Mouse (Mus musculus) embryonic facial prominence, embryonic 10.5 days (tissue): ENCODE data around the gene Rab31. TPM values are rescaled to one million over a fixed set of nuclear protein-coding genes. Genes with fewer than 3 reads are reported as not detected.

Source experiments
- DNase-seq: peaks from one replicate; pipeline ENCODE4 v3.0.0-alpha.2; 2017; ENCODE audit warnings: low spot score
- H3K27ac ChIP-seq: fragments of 300-500 bp; sonication (generic); replicated peaks from 2 replicates; pipeline ENCODE4 v1.5.1; 2016; ENCODE audit warnings: mild to moderate bottlenecking
- H3K27me3 ChIP-seq: fragments of 300-500 bp; sonication (generic); replicated peaks from 2 replicates; pipeline ENCODE4 v1.6.1; 2016; ENCODE audit warnings: low read depth, mild to moderate bottlenecking; ENCODE audit not compliant: poor library complexity, severe bottlenecking
- H3K36me3 ChIP-seq: fragments of 300-500 bp; sonication (generic); replicated peaks from 2 replicates; pipeline ENCODE4 v1.6.1; 2016; ENCODE audit warnings: mild to moderate bottlenecking, moderate library complexity
- H3K4me1 ChIP-seq: fragments of 300-500 bp; sonication (generic); 2 replicates; pipeline ENCODE4 v1.6.1; 2016
- H3K4me3 ChIP-seq: fragments of 300-500 bp; sonication (generic); 2 replicates; pipeline ENCODE4 v1.5.1; 2016; ENCODE audit warnings: mild to moderate bottlenecking, moderate library complexity
- H3K9me3 ChIP-seq: fragments of 300-500 bp; sonication (generic); 2 replicates; pipeline ENCODE4 v1.6.1; 2016; ENCODE audit warnings: mild to moderate bottlenecking
- WGBS: fragments of 180-500 bp; shearing (Covaris S2); methylation state at CpG from one replicate; pipeline ENCODE4 v1.1.7; 2016; 5-methylcytosine and 5-hydroxymethylcytosine counted together
- polyA plus RNA-seq: library from polyadenylated mRNA; unstranded; fragments of >200 nt; fragmentation: Nextera tagmentation; extraction: Ambion mirVana; gene quantifications from 2 replicates; pipeline ENCODE4 v1.2.1, GENCODE M21; 2016

Gene Rab31
- polyA plus RNA-seq, 1 experiment from 2014 or later, result 58.7 TPM

- Histone ChIP-seq H3K9me3 (0 out of 2 replicates have a peak, but pooled peaks cover 4% of the 10 kb centered on the region), H3K4me1 (peaks cover 8% of the 10 kb centered on the region), H3K4me3 (no peak overlapping the region), H3K27ac (no peak overlapping the region), H3K36me3 (peaks cover 23% of the 10 kb centered on the region), H3K27me3 (no peaks in the 10 kb centered on the region)
- DNase-seq, result no peak
- 84% methylated on average over 6 of the region's 6 CpGs for WGBS
Observed at GRCm38 (mm10) chr17:65746314-65746713, 26.2 kb downstream of the Rab31 start.

GRCm38 (mm10) chr17:65743664-65744330 lies 28.8 kb downstream of the Rab31 start:
- Histone ChIP-seq H3K9me3 (0 out of 2 replicates have a peak, but pooled peaks cover 4% of the 10 kb centered on the region), H3K36me3 (peaks cover 20% of the 10 kb centered on the region), H3K27me3 (no peaks in the 10 kb centered on the region), H3K4me3 (no peak overlapping the region), H3K27ac (no peak overlapping the region), H3K4me1 (peaks cover 10% of the 10 kb centered on the region)
- DNase-seq, result no peak
- WGBS, result 75% methylated on average over 11 of the region's 11 CpGs

DNA sequence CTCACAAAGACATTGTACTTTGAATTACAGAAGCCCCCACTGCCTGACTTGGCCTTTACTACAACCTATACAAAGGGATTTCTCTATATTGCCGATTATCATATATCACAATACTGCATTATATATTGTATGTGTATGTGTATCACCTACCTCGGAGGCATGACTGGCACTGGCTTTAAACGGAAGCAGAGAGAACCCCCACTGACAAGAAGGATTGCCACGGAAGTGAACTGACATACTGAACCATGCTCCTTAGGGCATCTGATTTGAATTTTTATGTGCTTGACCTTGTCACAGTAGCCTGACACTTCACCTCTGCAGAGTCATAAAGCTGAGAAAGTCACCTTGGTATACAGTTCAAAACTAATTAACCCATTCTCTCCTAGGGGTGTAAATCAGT lies 29.6 kb downstream of the Rab31 start:
- Histone ChIP-seq H3K36me3 (peaks cover 20% of the 10 kb centered on the region), H3K4me1 (peaks cover 10% of the 10 kb centered on the region), H3K27me3 (no peaks in the 10 kb centered on the region), H3K9me3 (0 out of 2 replicates have a peak, but pooled peaks cover 4% of the 10 kb centered on the region), H3K27ac (no peak overlapping the region), H3K4me3 (no peak overlapping the region)
- no peak for DNase-seq
- 74% methylated on average over 4 of the region's 4 CpGs for WGBS

DNA sequence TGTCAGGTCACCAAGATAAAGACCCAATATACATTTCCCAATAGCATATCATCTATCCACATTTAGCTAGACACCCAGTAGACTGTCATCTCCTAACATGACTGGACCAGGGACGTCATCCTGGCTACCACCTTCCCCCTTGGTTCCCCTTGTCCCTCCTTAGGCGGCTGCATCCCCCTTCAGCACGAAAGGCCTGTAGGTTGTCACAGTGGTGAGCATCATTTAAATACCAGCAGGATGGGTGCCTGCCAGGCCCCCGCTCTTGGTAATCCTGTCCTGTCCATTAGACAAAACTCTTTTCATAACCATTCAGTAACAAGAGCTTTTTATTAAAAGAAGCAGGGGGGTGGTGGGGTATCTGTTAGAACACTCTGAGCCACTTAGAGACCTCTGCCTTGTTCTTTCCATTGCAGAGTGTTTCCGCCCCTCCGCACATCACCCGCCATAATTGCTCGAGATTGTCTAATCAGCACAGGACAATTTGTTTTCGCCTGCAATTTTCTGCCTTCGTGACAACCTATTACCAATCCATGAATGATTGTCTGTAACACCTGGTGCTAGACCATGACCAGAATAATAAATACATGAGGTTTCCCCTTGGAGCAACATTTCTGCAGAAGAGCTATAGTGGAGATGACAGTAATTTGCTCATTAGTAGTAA lies 30.2 kb downstream of the Rab31 start:
- Histone ChIP-seq H3K4me1 (peaks cover 10% of the 10 kb centered on the region), H3K36me3 (peaks cover 20% of the 10 kb centered on the region), H3K27me3 (no peaks in the 10 kb centered on the region), H3K4me3 (no peak overlapping the region), H3K27ac (no peak overlapping the region), H3K9me3 (0 out of 2 replicates have a peak, but pooled peaks cover 4% of the 10 kb centered on the region)
- 70% methylated on average over 10 of the region's 10 CpGs for WGBS
- DNase-seq, result no peak

DNA sequence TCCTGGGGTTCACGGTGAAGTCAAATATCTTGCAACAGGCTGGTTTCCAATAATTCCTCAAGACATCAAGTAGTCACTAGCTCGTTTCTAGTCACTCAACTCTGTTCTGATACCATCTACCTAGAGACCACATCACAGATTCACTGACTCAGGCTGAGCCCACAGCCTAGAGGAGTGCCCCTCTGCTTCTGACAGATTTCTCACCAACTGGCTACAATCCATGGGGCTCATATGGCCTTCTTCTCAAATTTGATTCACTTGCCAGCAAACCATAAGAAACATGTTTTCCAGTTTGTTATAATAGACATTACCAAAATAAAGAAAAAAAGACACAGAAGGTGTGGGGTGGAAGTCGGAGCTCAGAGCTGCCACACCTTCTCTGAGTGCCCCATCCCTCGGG lies 31.0 kb downstream of the Rab31 start:
- H3K36me3 ChIP-seq, result peaks cover 20% of the 10 kb centered on the region
- H3K27me3 ChIP-seq, result no peaks in the 10 kb centered on the region
- H3K27ac ChIP-seq, result no peak overlapping the region
- no peak for DNase-seq
- H3K4me1 ChIP-seq, result peaks cover 10% of the 10 kb centered on the region
- no peak overlapping the region for H3K4me3 ChIP-seq
- 91% methylated on average over 4 of the region's 4 CpGs for WGBS
- 0 out of 2 replicates have a peak, but pooled peaks cover 4% of the 10 kb centered on the region for H3K9me3 ChIP-seq

GRCm38 (mm10) chr17:65739874-65740725 lies 32.5 kb downstream of the Rab31 start:
- no peak overlapping the region for H3K4me3 ChIP-seq
- H3K27me3 ChIP-seq, result no peaks in the 10 kb centered on the region
- H3K27ac ChIP-seq, result no peak overlapping the region
- H3K36me3 ChIP-seq, result peaks cover 16% of the 10 kb centered on the region
- 88% methylated on average over 15 of the region's 15 CpGs for WGBS
- 0 out of 2 replicates have a peak, but pooled peaks cover 2% of the 10 kb centered on the region for H3K9me3 ChIP-seq
- DNase-seq, result no peak
- peaks cover 10% of the 10 kb centered on the region for H3K4me1 ChIP-seq

DNA sequence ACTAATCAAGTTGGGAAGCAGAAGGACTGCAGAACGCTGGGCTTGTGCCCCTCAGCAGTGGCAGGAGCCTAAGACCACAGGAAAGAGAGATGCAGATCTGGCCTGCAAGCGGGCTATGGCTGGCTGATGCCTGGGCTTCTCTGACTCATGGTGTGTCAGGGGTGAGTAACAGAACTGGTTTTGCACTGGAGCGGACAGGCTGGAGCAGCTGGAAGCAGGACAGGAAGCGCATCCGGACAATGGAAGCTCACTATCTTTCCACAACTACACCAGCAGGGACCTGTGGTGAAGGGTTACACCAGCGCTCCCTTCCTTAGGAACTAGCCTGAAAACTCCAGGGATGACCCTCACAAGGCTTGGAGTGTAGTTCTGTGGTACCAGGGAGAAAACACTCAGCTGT lies 34.9 kb downstream of the Rab31 start:
- peaks cover 5% of the 10 kb centered on the region for H3K4me1 ChIP-seq
- no peaks in the 10 kb centered on the region for H3K9me3 ChIP-seq
- H3K27me3 ChIP-seq, result no peaks in the 10 kb centered on the region
- no peaks in the 10 kb centered on the region for H3K36me3 ChIP-seq
- 78% methylated on average over 6 of the region's 6 CpGs for WGBS
- DNase-seq, result no peak
- no peak overlapping the region for H3K4me3 ChIP-seq
- no peak overlapping the region for H3K27ac ChIP-seq

DNA sequence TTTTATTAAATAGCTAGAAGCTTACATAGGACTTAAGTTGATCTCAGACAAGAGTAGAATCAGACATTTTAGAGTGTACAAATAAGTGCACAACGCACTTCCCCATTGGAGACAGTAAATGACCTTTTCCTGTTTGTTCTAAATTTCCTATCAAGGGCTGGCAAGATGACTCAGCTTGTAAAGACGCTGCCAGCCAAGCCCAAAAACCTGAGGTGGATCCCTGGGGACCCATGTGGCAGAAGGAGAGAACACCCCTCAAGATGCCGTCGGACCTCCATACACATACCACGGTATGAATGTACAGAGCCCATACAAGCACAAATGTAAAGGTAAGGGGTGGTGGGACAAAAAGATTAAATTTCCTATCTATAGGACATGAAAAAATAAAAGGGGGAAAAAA lies 35.4 kb downstream of the Rab31 start:
- Histone ChIP-seq H3K27ac (no peak overlapping the region), H3K36me3 (no peaks in the 10 kb centered on the region), H3K9me3 (no peaks in the 10 kb centered on the region), H3K27me3 (no peaks in the 10 kb centered on the region), H3K4me1 (peaks cover 2% of the 10 kb centered on the region; the same call in 1 of the 2 replicates), H3K4me3 (no peak overlapping the region)
- DNase-seq, result no peak
- WGBS, result 85% methylated on average over 5 of the region's 5 CpGs

- WGBS, result 94% methylated on average over 2 of the region's 2 CpGs
- Histone ChIP-seq H3K4me1 (no peaks in the 10 kb centered on the region), H3K9me3 (no peaks in the 10 kb centered on the region), H3K36me3 (no peaks in the 10 kb centered on the region), H3K27ac (no peak overlapping the region), H3K27me3 (no peaks in the 10 kb centered on the region), H3K4me3 (no peak overlapping the region)
- DNase-seq, result no peak
Observed at GRCm38 (mm10) chr17:65735088-65735487, 37.5 kb downstream of the Rab31 start.

- no peaks in the 10 kb centered on the region for H3K27me3 ChIP-seq
- WGBS, result 87% methylated on average over 4 of the region's 4 CpGs
Observed at GRCm38 (mm10) chr17:65732666-65733065, 39.9 kb downstream of the Rab31 start.

GRCm38 (mm10) chr17:65731710-65732109 lies 40.8 kb downstream of the Rab31 start:
- no peak for DNase-seq
- Histone ChIP-seq H3K27ac (no peak overlapping the region), H3K4me1 (no peaks in the 10 kb centered on the region), H3K4me3 (no peak overlapping the region), H3K36me3 (no peaks in the 10 kb centered on the region), H3K27me3 (no peaks in the 10 kb centered on the region), H3K9me3 (no peaks in the 10 kb centered on the region)
- 94% methylated on average over 9 of the region's 9 CpGs for WGBS

More at GRCm38 (mm10) chr17:65732666-65733065, 39.9 kb downstream of the Rab31 start:
- Histone ChIP-seq H3K9me3 (no peaks in the 10 kb centered on the region), H3K36me3 (no peaks in the 10 kb centered on the region), H3K4me3 (no peak overlapping the region), H3K27ac (no peak overlapping the region), H3K4me1 (no peaks in the 10 kb centered on the region)
- no peak for DNase-seq

DNA sequence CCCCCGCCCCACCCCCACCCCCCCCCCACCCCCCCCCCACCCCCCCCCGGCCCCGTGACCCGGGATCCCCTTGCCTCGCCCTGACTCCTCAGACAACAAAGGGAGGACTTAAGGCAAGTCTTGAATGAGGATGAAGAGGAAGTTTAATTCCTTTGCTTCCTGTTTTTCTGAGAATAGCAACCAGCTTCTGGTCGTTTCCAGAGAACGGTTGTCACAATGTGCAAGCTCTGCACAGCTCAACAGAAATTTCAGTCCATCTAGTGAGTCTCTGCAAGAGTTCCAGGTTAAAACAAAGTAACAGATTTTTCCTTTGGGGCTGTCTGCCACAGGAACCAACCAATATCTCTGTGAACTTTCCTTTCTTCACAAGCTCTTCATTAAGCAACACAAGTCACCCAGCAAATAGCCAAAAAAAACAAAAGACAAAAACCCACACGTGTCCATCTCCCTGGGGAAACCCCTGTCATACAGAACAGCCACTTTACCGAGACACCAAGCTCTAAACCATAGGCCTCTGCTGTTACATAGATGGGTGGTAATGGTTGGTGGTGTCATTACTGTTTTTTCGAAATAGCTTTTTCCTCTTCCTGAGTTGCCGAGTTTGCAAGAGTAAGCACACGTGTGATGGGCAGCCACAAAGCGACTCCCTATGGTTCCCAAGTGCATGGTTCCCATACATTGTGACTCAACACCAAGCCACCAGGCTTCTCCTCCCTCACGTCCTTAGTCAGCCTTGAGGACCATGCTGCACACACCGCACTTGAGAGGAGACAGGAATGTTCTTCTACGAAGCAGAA lies 42.4 kb downstream of the Rab31 start:
- Histone ChIP-seq H3K9me3 (no peaks in the 10 kb centered on the region), H3K27me3 (no peaks in the 10 kb centered on the region), H3K36me3 (no peaks in the 10 kb centered on the region), H3K4me1 (0 out of 2 replicates have a peak, but pooled peaks cover 2% of the 10 kb centered on the region), H3K4me3 (no peak overlapping the region), H3K27ac (no peak overlapping the region)
- DNase-seq, result no peak
- 70% methylated on average over 16 of the region's 16 CpGs for whole genome bisulfite sequencing
